Mouse (Mus musculus) forebrain, embryonic 13.5 days (tissue): Measurements from ENCODE around the gene Amdhd2. TPM values are rescaled to one million over a fixed set of nuclear protein-coding genes. Genes with fewer than 3 reads are reported as not detected.
"Not testable (repeated sequence)": the region's sequence is repeated elsewhere in the genome, so short reads cannot be mapped to it uniquely, and the experiment has no call there.

ENCODE experiments used
- ATAC-seq: fragments of 200-750 bp; cut with Nextera tagmentation; 2 replicates; pipeline ENCODE4 v1.8.0; 2017
- H3K27ac ChIP-seq: fragments of 300-500 bp; sonication (generic); 2 replicates; pipeline ENCODE4 v1.5.1; 2015; ENCODE audit warnings: inconsistent platforms, mild to moderate bottlenecking, moderate library complexity
- H3K27me3 ChIP-seq: fragments of 300-500 bp; sonication (generic); 2 replicates; pipeline ENCODE4 v1.6.1; 2015; ENCODE audit warnings: mild to moderate bottlenecking, inconsistent platforms
- H3K36me3 ChIP-seq: fragments of 300-500 bp; sonication (generic); 2 replicates; pipeline ENCODE4 v1.6.1; 2015; ENCODE audit warnings: mild to moderate bottlenecking, inconsistent platforms; ENCODE audit not compliant: poor library complexity, severe bottlenecking
- H3K4me1 ChIP-seq: fragments of 300-500 bp; sonication (generic); 2 replicates; pipeline ENCODE4 v1.6.1; 2015; ENCODE audit warnings: inconsistent platforms
- H3K4me2 ChIP-seq: fragments of 300-500 bp; sonication (generic); 2 replicates; pipeline ENCODE4 v1.6.1; 2015; ENCODE audit warnings: inconsistent platforms, mild to moderate bottlenecking, moderate library complexity
- H3K4me3 ChIP-seq: fragments of 300-500 bp; sonication (generic); 2 replicates; pipeline ENCODE4 v1.5.1; 2015; ENCODE audit warnings: mild to moderate bottlenecking, inconsistent platforms
- H3K9ac ChIP-seq: fragments of 300-500 bp; sonication (generic); 2 replicates; pipeline ENCODE4 v1.6.1; 2015; ENCODE audit warnings: mild to moderate bottlenecking, inconsistent platforms
- H3K9me3 ChIP-seq: fragments of 300-500 bp; sonication (generic); replicated peaks from 2 replicates; pipeline ENCODE4 v1.6.1; 2016; ENCODE audit warnings: inconsistent platforms
- WGBS: fragments of 180-500 bp; shearing (Covaris S2); methylation state at CpG from one replicate; pipeline ENCODE4 v1.1.7; 2015; 5-methylcytosine and 5-hydroxymethylcytosine counted together
- polyA plus RNA-seq: library from polyadenylated mRNA; unstranded; fragments of >200 nt; fragmentation: Nextera tagmentation; extraction: Ambion mirVana; gene quantifications from 2 replicates; pipeline ENCODE4 v1.2.1, GENCODE M21; 2015

Amdhd2 gene
- polyA plus RNA-seq, 1 experiment from 2014 or later: 30.1 TPM

DNA sequence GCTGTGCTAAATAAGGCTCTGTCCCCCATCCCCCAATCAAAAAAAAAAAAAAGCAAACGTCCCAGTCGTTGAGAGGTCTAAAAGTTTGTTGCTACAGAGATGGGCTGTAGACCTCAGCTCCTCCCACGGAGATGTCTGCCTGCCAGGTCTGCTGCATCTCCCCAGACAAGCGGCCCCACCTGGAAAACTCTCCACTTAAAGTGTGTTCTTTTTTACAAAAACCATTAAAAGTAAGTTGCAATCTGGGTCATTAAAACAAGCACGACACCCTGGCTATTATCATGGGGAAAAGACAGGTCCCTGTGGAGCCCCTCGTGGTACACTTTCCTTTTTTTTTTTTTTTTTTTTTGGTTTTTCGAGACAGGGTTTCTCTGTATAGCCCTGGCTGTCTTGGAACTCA, 12.2 kb downstream of the Amdhd2 start:
- 13% methylated on average over 7 of the region's 7 CpGs for WGBS
- no peaks in the 10 kb centered on the region for H3K27me3 ChIP-seq
- no peak for ATAC-seq
- no peaks in the 10 kb centered on the region for H3K9me3 ChIP-seq
- H3K9ac ChIP-seq: peak overlapping the region; percentile 55; the same call in 1 of the 2 replicates
- H3K4me2 ChIP-seq: peak overlapping the region; percentile 66
- peaks cover 8% of the 10 kb centered on the region for H3K4me1 ChIP-seq
- H3K4me3 ChIP-seq: peak overlapping the region; percentile 32
- peaks cover 12% of the 10 kb centered on the region; the same call in 1 of the 2 replicates for H3K36me3 ChIP-seq
- no peak overlapping the region for H3K27ac ChIP-seq

GRCm38 (mm10) chr17:24150824-24151223, 12.7 kb downstream of the Amdhd2 start, which contains the start of gene Pdpk1:
Gene Pdpk1 (minus strand): TSS chr17:24150924.
- peaks cover 7% of the 10 kb centered on the region; the same call in 1 of the 2 replicates for H3K36me3 ChIP-seq
- H3K9ac ChIP-seq: peak within 1 kb of the TSS; percentile 55
- H3K27ac ChIP-seq: no peak within 1 kb of the TSS
- H3K9me3 ChIP-seq: no peaks in the 10 kb centered on the region
- ATAC-seq: no peak
- H3K4me2 ChIP-seq: peak within 1 kb of the TSS; percentile 66
- H3K27me3 ChIP-seq: no peaks in the 10 kb centered on the region
- peak within 1 kb of the TSS; percentile 32 for H3K4me3 ChIP-seq
- WGBS: 89% methylated on average over 2 of the region's 2 CpGs
- peaks cover 8% of the 10 kb centered on the region for H3K4me1 ChIP-seq

GRCm38 (mm10) chr17:24149421-24149820, 14.1 kb downstream of the Amdhd2 start:
- Histone ChIP-seq H3K9me3 (no peaks in the 10 kb centered on the region), H3K27me3 (no peaks in the 10 kb centered on the region), H3K9ac (no peak overlapping the region), H3K4me3 (no peak overlapping the region), H3K4me1 (peaks cover 8% of the 10 kb centered on the region), H3K4me2 (no peak overlapping the region), H3K36me3 (peaks cover 1% of the 10 kb centered on the region; the same call in 1 of the 2 replicates), H3K27ac (no peak overlapping the region)
- 86% methylated on average over 7 of the region's 7 CpGs for WGBS
- no peak for ATAC-seq

DNA sequence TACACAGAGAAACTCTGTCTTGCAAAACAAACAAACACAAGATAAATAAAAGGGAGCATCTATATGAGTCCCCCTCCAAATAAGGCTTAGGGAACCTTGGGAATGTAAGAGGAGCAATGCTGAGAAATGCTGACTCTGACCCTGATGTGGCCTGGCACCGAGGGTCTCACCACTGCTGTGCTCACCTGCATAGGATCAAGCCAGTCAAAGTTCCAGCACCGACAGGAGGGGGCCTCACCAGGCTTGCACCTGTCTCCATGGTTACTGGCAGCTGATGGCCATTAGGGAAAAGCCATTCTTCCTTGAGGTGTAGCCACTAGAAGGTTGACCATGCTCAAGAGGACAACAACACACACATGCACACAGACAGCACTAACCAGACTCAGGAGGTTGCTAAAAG, 20.7 kb downstream of the Amdhd2 start:
- Histone ChIP-seq H3K4me3 (no peak overlapping the region), H3K9ac (no peak overlapping the region)
- 47% methylated on average over 2 of the region's 2 CpGs for WGBS

DNA sequence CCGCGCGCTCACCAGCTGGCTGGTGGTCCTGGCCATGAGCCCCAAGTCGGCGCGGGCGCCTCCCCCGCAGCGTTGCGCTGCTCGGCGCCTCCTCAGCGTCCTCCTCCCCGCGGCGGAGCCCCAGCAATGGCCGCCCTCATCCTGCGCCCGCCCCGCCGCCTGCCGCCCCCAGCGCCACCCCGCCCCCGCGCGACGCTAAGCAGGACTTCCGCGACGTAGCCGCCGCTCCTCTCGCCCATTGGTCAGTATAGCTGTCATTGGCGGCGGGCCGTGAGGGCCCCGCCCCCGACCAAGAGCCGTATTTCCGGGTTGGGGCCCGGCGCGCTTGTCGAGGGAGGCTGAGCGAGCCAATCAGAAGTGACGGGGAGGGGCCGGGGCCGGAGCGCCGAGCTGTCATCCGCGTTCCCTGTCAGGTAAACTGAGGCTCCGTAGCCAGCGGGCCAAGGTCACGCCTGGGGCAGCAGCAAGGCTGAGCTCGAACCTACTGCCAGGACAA, 22.1 kb downstream of the Amdhd2 start:
- Histone ChIP-seq H3K4me2 (peak overlapping the region; percentile 89), H3K4me3 (peak overlapping the region; percentile 99), H3K9me3 (no peaks in the 10 kb centered on the region), H3K36me3 (no peaks in the 10 kb centered on the region; the same call in 1 of the 2 replicates), H3K4me1 (peaks cover 27% of the 10 kb centered on the region), H3K27me3 (no peaks in the 10 kb centered on the region), H3K27ac (peak overlapping the region; percentile 85), H3K9ac (peak overlapping the region; percentile 93)
- ATAC-seq: peak; percentile 98
- WGBS: under 1% methylated on average over 55 of the region's 57 CpGs

More for the DNA sequence above, 20.7 kb downstream of the Amdhd2 start:
- no peak for ATAC-seq
- H3K36me3 ChIP-seq: no peaks in the 10 kb centered on the region; the same call in 1 of the 2 replicates
- no peak overlapping the region for H3K4me2 ChIP-seq
- no peaks in the 10 kb centered on the region for H3K9me3 ChIP-seq
- no peaks in the 10 kb centered on the region for H3K27me3 ChIP-seq
- H3K27ac ChIP-seq: no peak overlapping the region
- peaks cover 21% of the 10 kb centered on the region for H3K4me1 ChIP-seq

- Histone ChIP-seq H3K4me3 (peak overlapping the region; percentile 99), H3K9ac (peak overlapping the region; percentile 93), H3K4me2 (peak overlapping the region; percentile 89), H3K36me3 (no peaks in the 10 kb centered on the region; the same call in 1 of the 2 replicates), H3K4me1 (peaks cover 27% of the 10 kb centered on the region), H3K9me3 (no peaks in the 10 kb centered on the region), H3K27ac (peak overlapping the region; percentile 85), H3K27me3 (no peaks in the 10 kb centered on the region)
- ATAC-seq: peak; percentile 33
- WGBS: 1% methylated on average over 43 of the region's 43 CpGs
These were observed 22.6 kb downstream of the Amdhd2 start for GRCm38 (mm10) chr17:24140845-24141424.

GRCm38 (mm10) chr17:24139968-24140367, 23.6 kb downstream of the Amdhd2 start:
- H3K36me3 ChIP-seq: no peaks in the 10 kb centered on the region; the same call in 1 of the 2 replicates
- H3K4me2 ChIP-seq: peak overlapping the region; percentile 89
- 91% methylated on average over 4 of the region's 4 CpGs for WGBS
- H3K4me1 ChIP-seq: peaks cover 27% of the 10 kb centered on the region
- H3K4me3 ChIP-seq: 0 out of 2 replicates have a peak overlapping the region, but pooled peaks have one; percentile 99
- H3K9ac ChIP-seq: peak overlapping the region; percentile 93; the same call in 1 of the 2 replicates
- ATAC-seq: no peak
- H3K9me3 ChIP-seq: no peaks in the 10 kb centered on the region
- no peak overlapping the region for H3K27ac ChIP-seq
- H3K27me3 ChIP-seq: no peaks in the 10 kb centered on the region

- ATAC-seq: no peak
- 88% methylated on average over 3 of the region's 3 CpGs for WGBS
- Histone ChIP-seq H3K9ac (no peak overlapping the region), H3K9me3 (no peaks in the 10 kb centered on the region), H3K27ac (no peak overlapping the region), H3K27me3 (no peaks in the 10 kb centered on the region), H3K4me3 (no peak overlapping the region), H3K4me1 (peaks cover 27% of the 10 kb centered on the region), H3K4me2 (no peak overlapping the region), H3K36me3 (no peaks in the 10 kb centered on the region; the same call in 1 of the 2 replicates)
These were observed 24.3 kb downstream of the Amdhd2 start for GRCm38 (mm10) chr17:24139256-24139655.

DNA sequence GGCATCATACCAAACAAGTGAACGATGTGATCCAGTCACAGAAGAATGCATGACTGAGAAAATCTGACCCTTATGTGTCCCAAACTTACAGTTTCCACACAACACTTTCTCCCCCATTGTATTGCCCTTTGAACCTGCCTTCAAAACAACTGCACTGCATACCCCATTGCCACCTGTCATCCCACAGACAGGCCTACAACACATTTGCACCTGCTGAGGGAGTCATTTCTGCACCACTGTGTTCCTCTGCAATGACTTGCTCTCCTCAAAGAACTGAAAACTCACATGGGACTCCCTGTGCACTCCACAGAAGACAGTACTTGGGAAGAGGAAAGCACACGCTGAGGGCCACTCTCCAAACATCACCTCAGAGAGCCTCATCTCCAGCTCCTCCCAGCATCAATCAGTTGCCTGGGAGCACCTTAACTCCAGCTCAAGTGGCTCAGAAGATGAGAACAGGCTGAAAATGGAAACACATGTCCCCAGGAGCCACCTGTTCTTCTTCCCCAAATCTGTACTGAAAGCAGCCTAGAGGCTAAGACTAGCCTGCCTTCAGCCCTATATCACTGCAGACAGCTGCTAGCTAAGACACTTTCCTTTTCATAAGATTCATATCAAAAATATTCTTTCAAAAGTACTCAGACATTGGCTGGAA, 26.2 kb downstream of the Amdhd2 start:
- Histone ChIP-seq H3K9ac (no peak overlapping the region), H3K27ac (no peak overlapping the region), H3K9me3 (no peaks in the 10 kb centered on the region), H3K4me3 (no peak overlapping the region), H3K4me1 (peaks cover 25% of the 10 kb centered on the region), H3K36me3 (no peaks in the 10 kb centered on the region; the same call in 1 of the 2 replicates), H3K27me3 (no peaks in the 10 kb centered on the region), H3K4me2 (no peak overlapping the region)
- ATAC-seq: no peak
- 80% methylated on average over 2 of the region's 2 CpGs for WGBS

DNA sequence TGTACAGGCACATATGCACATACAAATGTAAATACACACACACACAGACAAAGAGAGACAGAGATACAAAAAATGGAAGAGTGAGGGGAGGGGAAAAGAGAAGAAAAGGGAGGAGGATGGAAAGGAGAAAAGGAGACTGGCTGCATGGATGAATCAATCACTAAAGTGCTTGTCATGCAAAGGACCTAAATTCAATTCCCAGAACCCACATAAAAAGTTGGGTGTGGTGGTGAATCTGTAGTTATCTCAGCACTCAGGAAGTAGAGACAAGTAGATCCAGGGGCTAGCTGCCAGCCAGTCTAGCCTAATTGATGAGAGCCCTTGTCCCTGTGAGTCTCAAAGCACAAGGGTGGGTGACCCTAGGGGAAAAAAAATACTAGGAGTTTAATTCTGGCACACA, 29.5 kb downstream of the Amdhd2 start:
- Histone ChIP-seq H3K27me3 (no peaks in the 10 kb centered on the region), H3K9ac (no peak overlapping the region), H3K4me2 (no peak overlapping the region), H3K27ac (no peak overlapping the region), H3K36me3 (no peaks in the 10 kb centered on the region; the same call in 1 of the 2 replicates), H3K4me1 (0 out of 2 replicates have a peak, but pooled peaks cover 6% of the 10 kb centered on the region), H3K4me3 (no peak overlapping the region), H3K9me3 (no peaks in the 10 kb centered on the region)
- ATAC-seq: no peak

DNA sequence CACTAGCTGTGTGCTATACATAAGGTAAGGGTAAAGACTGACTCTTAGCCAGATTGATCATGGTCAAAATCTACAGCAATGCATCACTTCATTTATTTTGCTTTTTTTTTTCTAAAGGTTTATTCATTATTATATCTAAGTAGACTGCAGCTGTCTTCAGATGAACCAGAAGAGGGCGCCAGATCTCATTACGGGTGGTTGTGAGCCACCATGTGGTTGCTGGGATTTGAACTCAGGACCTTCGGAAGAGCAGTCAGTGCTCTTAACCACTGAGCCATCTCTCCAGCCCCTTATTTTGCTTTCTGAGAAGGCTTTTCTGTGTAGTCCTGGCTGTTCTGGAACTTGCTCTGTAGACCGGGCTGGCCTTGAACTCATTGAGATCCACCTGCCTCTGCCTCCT, 30.6 kb downstream of the Amdhd2 start:
- not testable (repeated sequence) for H3K36me3 ChIP-seq, H3K4me1 ChIP-seq, H3K27ac ChIP-seq, H3K4me2 ChIP-seq, H3K4me3 ChIP-seq, ATAC-seq, H3K9ac ChIP-seq, H3K9me3 ChIP-seq, H3K27me3 ChIP-seq
- WGBS: 89% methylated on average over 4 of the region's 4 CpGs

- no peak for ATAC-seq
- 87% methylated on average over 3 of the region's 3 CpGs for WGBS
- no peaks in the 10 kb centered on the region for H3K36me3 ChIP-seq
- H3K27me3 ChIP-seq: no peaks in the 10 kb centered on the region
- H3K4me1 ChIP-seq: no peaks in the 10 kb centered on the region
- H3K4me2 ChIP-seq: no peak overlapping the region
- no peak overlapping the region for H3K9ac ChIP-seq
- H3K4me3 ChIP-seq: no peak overlapping the region
- no peaks in the 10 kb centered on the region for H3K9me3 ChIP-seq
- H3K27ac ChIP-seq: no peak overlapping the region
These were observed 32.0 kb downstream of the Amdhd2 start for GRCm38 (mm10) chr17:24131570-24131969.
